Mouse (Mus musculus): ENCODE results near the gene Taar9. TPM values are rescaled to one million over a fixed set of nuclear protein-coding genes. Genes with fewer than 3 reads are reported as not detected.
"Not testable (repeated sequence)": the region's sequence is repeated elsewhere in the genome, so short reads cannot be mapped to it uniquely, and the experiment has no call there.

Gene Taar9
- polyA plus RNA-seq, 1 experiment from 2014 or later = not detected

DNA sequence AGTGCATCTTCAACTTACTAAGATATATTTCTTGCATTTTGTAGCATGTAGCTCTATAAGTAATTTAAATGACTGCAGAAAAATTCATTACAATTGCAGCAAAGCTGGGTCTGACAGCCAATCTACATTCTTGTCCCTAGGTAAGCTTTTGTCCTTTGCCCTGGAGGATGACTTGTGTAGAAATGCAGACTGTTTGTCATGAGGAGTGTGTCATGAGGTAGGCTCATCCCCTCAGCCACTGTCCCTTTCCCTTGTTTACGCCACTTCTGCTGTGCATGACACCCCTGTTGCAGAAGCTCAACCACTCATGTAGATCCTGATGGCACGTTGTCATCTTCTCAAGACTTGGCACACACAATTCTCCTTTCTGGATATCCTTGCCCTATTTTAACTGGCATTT is 22.2 kb downstream of the Taar9 start:
- Histone ChIP-seq H3K4me1 (replicated peaks; ENCODE audit: control insufficient read depth, insufficient read depth, low read length) (0 out of 2 replicates have a peak, but pooled peaks cover 4% of the 10 kb centered on the region), H3K27me3 (ENCODE audit: control insufficient read depth, insufficient read depth, low read depth, low read length) (no peaks in the 10 kb centered on the region), H3K4me3 (ENCODE audit: low read length) (no peak overlapping the region), H3K27ac (ENCODE audit: low read length) (no peak overlapping the region), H3K9me3 (ENCODE audit: control insufficient read depth, low read length) (no peaks in the 10 kb centered on the region), H3K4me2 (ENCODE audit: low read depth, low read length) (no peak overlapping the region), H3K36me3 (ENCODE audit: control insufficient read depth, insufficient read depth, low read length) (no peaks in the 10 kb centered on the region), H3K9ac (ENCODE audit: low read length) (no peak overlapping the region)
- ATAC-seq (ENCODE audit: low read depth) = no peak
- 72% methylated on average over 2 of the region's 2 CpGs for WGBS

DNA sequence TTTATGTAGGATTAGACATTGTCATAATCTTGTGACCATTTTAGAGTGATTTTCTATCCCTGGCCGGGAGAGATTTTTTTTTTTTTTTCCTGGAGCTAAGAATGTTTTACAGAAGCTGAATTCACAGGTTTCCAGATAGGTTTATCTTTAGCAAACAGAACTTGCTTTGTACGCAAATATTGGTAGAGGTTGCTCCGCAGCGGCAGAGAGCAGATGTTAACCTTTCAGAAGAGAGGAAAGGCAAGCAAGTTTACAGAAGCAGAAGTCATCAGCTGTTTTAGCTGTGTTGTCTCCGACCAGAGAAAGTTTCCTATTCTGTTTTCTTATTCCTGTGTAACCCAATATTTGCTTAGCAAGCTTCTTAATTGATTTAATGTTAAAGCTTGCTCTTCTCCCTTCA is 22.8 kb downstream of the Taar9 start:
- H3K4me1 ChIP-seq (replicated peaks; ENCODE audit: control insufficient read depth, insufficient read depth, low read length) = 0 out of 2 replicates have a peak, but pooled peaks cover 4% of the 10 kb centered on the region
- no peaks in the 10 kb centered on the region for H3K36me3 ChIP-seq (ENCODE audit: control insufficient read depth, insufficient read depth, low read length)
- no peaks in the 10 kb centered on the region for H3K9me3 ChIP-seq (ENCODE audit: control insufficient read depth, low read length)
- no peak overlapping the region for H3K9ac ChIP-seq (ENCODE audit: low read length)
- H3K4me2 ChIP-seq (ENCODE audit: low read depth, low read length) = no peak overlapping the region
- H3K27me3 ChIP-seq (ENCODE audit: control insufficient read depth, insufficient read depth, low read depth, low read length) = no peaks in the 10 kb centered on the region
- 51% methylated on average over 5 of the region's 5 CpGs for WGBS
- no peak overlapping the region for H3K27ac ChIP-seq (ENCODE audit: low read length)
- peak; percentile 43; the same call in 1 of the 2 replicates for ATAC-seq (ENCODE audit: low read depth)
- no peak overlapping the region for H3K4me3 ChIP-seq (ENCODE audit: low read length)

DNA sequence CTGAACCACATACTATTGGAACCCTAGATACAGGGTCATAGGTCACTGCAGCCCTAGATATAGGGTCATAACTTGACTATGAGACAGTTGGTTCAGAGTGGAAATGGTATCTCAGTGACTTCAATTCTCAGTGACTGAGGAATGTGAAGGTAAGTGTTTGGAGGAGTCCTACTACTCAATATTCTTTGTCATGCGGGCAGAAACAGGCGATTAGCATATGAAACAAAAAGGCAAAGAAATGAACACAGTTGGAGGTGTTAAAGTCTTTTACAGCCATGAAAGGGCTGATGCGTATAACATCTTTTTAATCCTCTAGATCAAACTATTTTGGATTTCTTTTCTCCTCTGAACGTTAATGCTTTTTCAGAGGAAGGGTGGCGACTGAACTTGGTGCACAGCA is 23.4 kb downstream of the Taar9 start:
- H3K4me1 ChIP-seq (replicated peaks; ENCODE audit: control insufficient read depth, insufficient read depth, low read length) = 0 out of 2 replicates have a peak, but pooled peaks cover 4% of the 10 kb centered on the region
- no peak overlapping the region for H3K9ac ChIP-seq (ENCODE audit: low read length)
- H3K4me2 ChIP-seq (ENCODE audit: low read depth, low read length) = no peak overlapping the region
- H3K27ac ChIP-seq (ENCODE audit: low read length) = no peak overlapping the region
- ATAC-seq (ENCODE audit: low read depth) = no peak
- WGBS = 61% methylated on average over 5 of the region's 5 CpGs
- H3K9me3 ChIP-seq (ENCODE audit: control insufficient read depth, low read length) = no peaks in the 10 kb centered on the region
- no peaks in the 10 kb centered on the region for H3K27me3 ChIP-seq (ENCODE audit: control insufficient read depth, insufficient read depth, low read depth, low read length)
- H3K4me3 ChIP-seq (ENCODE audit: low read length) = no peak overlapping the region
- H3K36me3 ChIP-seq (ENCODE audit: control insufficient read depth, insufficient read depth, low read length) = no peaks in the 10 kb centered on the region

GRCm38 (mm10) chr10:24080166-24080565 is 29.2 kb downstream of the Taar9 start:
- Histone ChIP-seq H3K27me3 (ENCODE audit: control insufficient read depth, insufficient read depth, low read depth, low read length) (no peaks in the 10 kb centered on the region), H3K27ac (ENCODE audit: low read length) (no peak overlapping the region), H3K9me3 (ENCODE audit: control insufficient read depth, low read length) (no peaks in the 10 kb centered on the region), H3K4me1 (replicated peaks; ENCODE audit: control insufficient read depth, insufficient read depth, low read length) (no peaks in the 10 kb centered on the region), H3K36me3 (ENCODE audit: control insufficient read depth, insufficient read depth, low read length) (no peaks in the 10 kb centered on the region), H3K4me2 (ENCODE audit: low read depth, low read length) (no peak overlapping the region), H3K4me3 (ENCODE audit: low read length) (no peak overlapping the region), H3K9ac (ENCODE audit: low read length) (no peak overlapping the region)
- no peak for ATAC-seq (ENCODE audit: low read depth)
- WGBS = 26% methylated on average over 3 of the region's 3 CpGs

GRCm38 (mm10) chr10:24076200-24076599 is 33.1 kb downstream of the Taar9 start, which contains the start of gene Taar8a:
Taar8a (plus strand) TSS chr10:24076500.
- H3K36me3 ChIP-seq (ENCODE audit: control insufficient read depth, insufficient read depth, low read length); H3K27ac ChIP-seq (ENCODE audit: low read length); H3K9ac ChIP-seq (ENCODE audit: low read length); H3K9me3 ChIP-seq (ENCODE audit: control insufficient read depth, low read length); ATAC-seq (ENCODE audit: low read depth); H3K27me3 ChIP-seq (ENCODE audit: control insufficient read depth, insufficient read depth, low read depth, low read length); H3K4me3 ChIP-seq (ENCODE audit: low read length); H3K4me1 ChIP-seq (replicated peaks; ENCODE audit: control insufficient read depth, insufficient read depth, low read length); H3K4me2 ChIP-seq (ENCODE audit: low read depth, low read length): not testable (repeated sequence)
- WGBS = 84% methylated on average over 2 of the region's 4 CpGs

DNA sequence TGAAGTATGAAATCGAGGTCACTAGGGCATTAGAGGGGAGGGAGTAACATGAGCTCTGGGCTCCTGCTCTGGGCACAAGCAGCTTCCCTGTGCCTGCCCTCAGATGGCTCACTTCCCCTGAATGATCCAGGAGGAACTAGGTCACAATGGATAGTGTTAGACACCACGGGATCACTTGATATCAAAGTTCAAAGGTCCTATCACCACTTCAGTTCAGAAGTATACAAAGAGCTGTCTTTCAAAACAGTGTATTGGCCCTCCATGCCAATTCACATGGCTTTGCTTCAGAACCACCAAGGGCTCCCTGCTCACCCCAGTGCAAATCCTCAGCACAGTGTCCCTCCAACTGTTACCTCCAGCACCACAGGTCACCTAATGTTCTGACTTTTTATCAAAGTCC is 34.6 kb downstream of the Taar9 start:
- WGBS = 26% methylated on average over 2 of the region's 2 CpGs
- not testable (repeated sequence) for H3K27me3 ChIP-seq (ENCODE audit: control insufficient read depth, insufficient read depth, low read depth, low read length); H3K4me2 ChIP-seq (ENCODE audit: low read depth, low read length); H3K36me3 ChIP-seq (ENCODE audit: control insufficient read depth, insufficient read depth, low read length); H3K9me3 ChIP-seq (ENCODE audit: control insufficient read depth, low read length); H3K4me3 ChIP-seq (ENCODE audit: low read length); ATAC-seq (ENCODE audit: low read depth); H3K27ac ChIP-seq (ENCODE audit: low read length); H3K9ac ChIP-seq (ENCODE audit: low read length); H3K4me1 ChIP-seq (replicated peaks; ENCODE audit: control insufficient read depth, insufficient read depth, low read length)

DNA sequence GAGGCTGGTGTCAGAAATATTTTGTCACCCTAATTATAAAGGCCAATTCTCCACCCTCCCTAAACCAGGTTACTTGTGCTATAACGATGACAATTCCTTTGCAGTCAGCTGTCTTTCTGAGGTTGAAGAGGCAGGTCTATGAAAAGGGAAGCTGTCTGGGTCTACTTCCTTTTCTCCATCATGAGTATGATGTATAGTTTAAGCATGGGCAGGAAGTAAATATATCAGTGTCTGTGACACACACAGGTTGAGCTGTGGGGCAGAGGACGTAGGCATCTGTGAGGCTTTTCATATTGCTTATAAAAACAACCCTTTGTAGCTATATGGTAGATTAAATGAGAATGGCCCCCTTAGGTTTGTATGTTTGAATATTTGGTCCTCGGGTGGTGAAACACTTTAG is 50.3 kb downstream of the Taar9 start:
- WGBS = 66% methylated on average over 3 of the region's 3 CpGs

More for the DNA sequence above, 50.3 kb downstream of the Taar9 start:
- no peaks in the 10 kb centered on the region for H3K4me1 ChIP-seq (replicated peaks; ENCODE audit: control insufficient read depth, insufficient read depth, low read length)
- H3K27ac ChIP-seq (ENCODE audit: low read length) = no peak overlapping the region
- H3K9ac ChIP-seq (ENCODE audit: low read length) = no peak overlapping the region
- no peak for ATAC-seq (ENCODE audit: low read depth)
- no peaks in the 10 kb centered on the region for H3K9me3 ChIP-seq (ENCODE audit: control insufficient read depth, low read length)
- no peaks in the 10 kb centered on the region for H3K36me3 ChIP-seq (ENCODE audit: control insufficient read depth, insufficient read depth, low read length)
- no peak overlapping the region for H3K4me2 ChIP-seq (ENCODE audit: low read depth, low read length)
- H3K27me3 ChIP-seq (ENCODE audit: control insufficient read depth, insufficient read depth, low read depth, low read length) = no peaks in the 10 kb centered on the region
- no peak overlapping the region for H3K4me3 ChIP-seq (ENCODE audit: low read length)

Other genes starting within 250 kb of the Taar9 start
- 3.8 and 4.9 TPM in 2 replicates for gene Vnn1, start 214.8 kb downstream of the Taar9 start, polyA plus RNA-seq (2015; fragmentation: Nextera tagmentation; extraction: Ambion mirVana)
- not detected in 2 replicates for gene Taar1, start 189.2 kb downstream of the Taar9 start, polyA plus RNA-seq (2015; fragmentation: Nextera tagmentation; extraction: Ambion mirVana)
- not detected in 2 replicates for gene Taar2, start 171.0 kb downstream of the Taar9 start, polyA plus RNA-seq (2015; fragmentation: Nextera tagmentation; extraction: Ambion mirVana)
- gene Taar3, start 160.0 kb downstream of the Taar9 start, polyA plus RNA-seq (2015; fragmentation: Nextera tagmentation; extraction: Ambion mirVana) = not detected in 2 replicates
- not detected in 2 replicates for gene Taar4, start 149.0 kb downstream of the Taar9 start, polyA plus RNA-seq (2015; fragmentation: Nextera tagmentation; extraction: Ambion mirVana)
- gene Taar5, start 138.8 kb downstream of the Taar9 start, polyA plus RNA-seq (2015; fragmentation: Nextera tagmentation; extraction: Ambion mirVana) = not detected in 2 replicates
- gene Taar6, start 123.9 kb downstream of the Taar9 start, polyA plus RNA-seq (2015; fragmentation: Nextera tagmentation; extraction: Ambion mirVana) = not detected in 2 replicates
- gene Taar7a, start 116.1 kb downstream of the Taar9 start, polyA plus RNA-seq (2015; fragmentation: Nextera tagmentation; extraction: Ambion mirVana) = not detected in 2 replicates
- gene Taar7b, start 109.6 kb downstream of the Taar9 start, polyA plus RNA-seq (2015; fragmentation: Nextera tagmentation; extraction: Ambion mirVana) = not detected in 2 replicates
- gene Taar7d, start 82.3 kb downstream of the Taar9 start, polyA plus RNA-seq (2015; fragmentation: Nextera tagmentation; extraction: Ambion mirVana) = not detected in 2 replicates
- gene Taar7e, start 71.9 kb downstream of the Taar9 start, polyA plus RNA-seq (2015; fragmentation: Nextera tagmentation; extraction: Ambion mirVana) = not detected in 2 replicates
- not detected in 2 replicates for gene Taar7f, start 60.0 kb downstream of the Taar9 start, polyA plus RNA-seq (2015; fragmentation: Nextera tagmentation; extraction: Ambion mirVana)
- not detected in 2 replicates for gene Taar8a, start 33.0 kb downstream of the Taar9 start, polyA plus RNA-seq (2015; fragmentation: Nextera tagmentation; extraction: Ambion mirVana)
- not detected in 2 replicates for gene Taar8b, start 17.2 kb downstream of the Taar9 start, polyA plus RNA-seq (2015; fragmentation: Nextera tagmentation; extraction: Ambion mirVana)
- not detected in 2 replicates for gene Taar8c, start 7.6 kb downstream of the Taar9 start, polyA plus RNA-seq (2015; fragmentation: Nextera tagmentation; extraction: Ambion mirVana)
- gene Stx7, start 39.8 kb upstream of the Taar9 start, polyA plus RNA-seq (2015; fragmentation: Nextera tagmentation; extraction: Ambion mirVana) = 89.9 and 95.5 TPM in 2 replicates
- 6.6 and 6.7 TPM in 2 replicates for gene Moxd1, start 114.0 kb upstream of the Taar9 start, polyA plus RNA-seq (2015; fragmentation: Nextera tagmentation; extraction: Ambion mirVana)

All from lung, embryonic 16.5 days (tissue).